Mouse (Mus musculus) layer of hippocampus, postnatal 36 days (tissue): Measurements from ENCODE around the gene Dtx3. TPM values are rescaled to one million over a fixed set of nuclear protein-coding genes. Genes with fewer than 3 reads are reported as not detected.
"Not testable (repeated sequence)": the region's sequence is repeated elsewhere in the genome, so short reads cannot be mapped to it uniquely, and the experiment has no call there.

Experiments used
- DNase-seq, 2 experiments: peaks; one replicate each; pipeline ENCODE4 v3.0.0; 2022
- total RNA-seq, 2 experiments: library from RNA; stranded (reverse); gene quantifications; 2 replicates each; pipeline ENCODE4 v1.2.3; 2021

Dtx3 gene
- total RNA-seq, 2 experiments from 2014 or later, result 238 TPM

- no peak for DNase-seq
Observed at GRCm38 (mm10) chr10:127203106-127203505, 7.6 kb upstream of the Dtx3 start.

GRCm38 (mm10) chr10:127200279-127200678, 4.8 kb upstream of the Dtx3 start:
- no peak for DNase-seq

DNA sequence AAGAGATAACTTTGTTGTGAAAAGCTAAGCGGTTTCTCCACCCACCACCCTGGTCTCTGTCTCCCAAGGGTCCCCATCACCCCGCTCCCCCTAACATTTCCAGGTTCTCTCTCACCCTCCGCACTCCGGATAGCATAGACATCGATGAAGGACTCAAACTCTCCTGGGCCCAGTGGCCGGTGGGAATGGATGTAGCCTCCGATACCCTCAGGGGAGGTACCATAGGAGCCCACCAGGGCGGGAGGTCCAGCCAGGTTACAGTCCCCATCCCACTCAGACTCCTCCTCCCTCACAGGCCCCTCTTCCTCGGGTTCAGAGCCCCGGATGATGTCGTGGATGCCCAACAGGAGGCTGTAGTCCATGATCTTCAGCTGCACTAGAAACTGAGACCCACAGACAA, 3.9 kb upstream of the Dtx3 start:
- no peak for DNase-seq

DNA sequence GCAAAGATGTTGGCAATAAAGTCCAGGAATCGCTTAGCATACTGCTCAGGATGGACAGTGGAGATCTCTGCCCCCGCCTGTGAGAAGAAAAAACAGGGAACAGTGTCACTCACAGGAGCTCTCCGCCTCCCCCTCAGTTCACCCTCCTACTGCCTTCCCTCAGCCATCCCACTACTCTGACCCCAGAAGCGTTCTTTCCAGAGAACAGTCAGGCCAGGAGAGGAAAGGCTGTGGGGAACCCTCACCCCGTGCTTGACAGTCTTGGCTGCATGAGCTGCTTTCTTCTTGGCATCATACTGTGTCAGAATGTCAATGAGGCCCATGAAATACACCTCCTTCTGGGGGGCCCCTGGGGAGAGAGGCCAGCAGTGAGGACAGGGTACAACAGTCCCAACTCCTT, 3.5 kb upstream of the Dtx3 start:
- DNase-seq, result no peak

DNA sequence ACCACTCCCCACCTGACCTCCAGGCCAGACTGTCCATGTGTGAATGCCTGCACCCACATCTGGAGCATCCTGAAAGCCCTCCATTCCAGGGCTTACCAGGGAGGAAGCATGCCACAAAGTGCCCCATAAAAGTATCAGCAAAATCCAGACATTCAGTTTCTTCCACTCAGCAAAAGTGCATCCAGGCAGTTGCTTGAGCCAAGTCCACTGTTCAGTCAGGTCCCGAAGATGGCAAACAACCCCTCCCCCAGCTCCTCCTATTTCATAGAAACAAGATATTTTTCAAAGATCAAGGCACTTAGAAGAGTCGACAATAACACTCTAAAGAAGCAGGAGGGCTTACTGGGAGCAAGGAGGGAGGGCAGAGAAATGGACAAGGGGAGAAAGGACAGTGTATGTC, 3.0 kb upstream of the Dtx3 start:
- DNase-seq, result no peak

DNA sequence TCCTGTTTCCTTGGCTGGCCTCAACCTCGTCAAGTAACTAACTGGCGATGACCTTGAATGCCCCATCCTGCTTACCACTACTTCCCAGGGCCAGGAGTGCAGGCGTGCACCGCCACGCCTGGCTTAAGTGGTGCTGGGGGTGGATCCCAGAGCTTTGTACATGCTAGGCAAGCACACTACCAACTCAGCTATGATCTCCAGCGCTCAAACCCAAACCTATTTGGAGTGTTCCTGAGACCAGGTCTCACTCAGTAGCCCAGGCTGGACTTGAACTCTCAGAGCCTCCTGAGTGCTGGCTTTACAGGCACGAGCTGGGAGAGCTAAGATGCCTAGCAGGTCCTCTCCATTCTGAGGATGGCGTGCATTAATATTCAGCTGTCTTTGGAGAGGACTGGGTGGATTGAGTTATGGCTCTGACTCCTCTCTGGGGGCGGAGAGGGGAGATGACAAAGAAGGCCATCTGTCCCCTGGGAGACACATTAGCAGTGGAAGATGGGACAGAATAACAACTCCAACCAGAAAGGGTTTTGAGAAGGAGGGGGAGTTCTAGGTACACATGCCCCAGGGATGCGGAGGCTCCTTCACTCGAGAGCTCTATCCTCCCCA, 2.1 kb upstream of the Dtx3 start:
- no peak for DNase-seq

- DNase-seq, result no peak
Observed at GRCm38 (mm10) chr10:127197104-127197503, 1.6 kb upstream of the Dtx3 start.

DNA sequence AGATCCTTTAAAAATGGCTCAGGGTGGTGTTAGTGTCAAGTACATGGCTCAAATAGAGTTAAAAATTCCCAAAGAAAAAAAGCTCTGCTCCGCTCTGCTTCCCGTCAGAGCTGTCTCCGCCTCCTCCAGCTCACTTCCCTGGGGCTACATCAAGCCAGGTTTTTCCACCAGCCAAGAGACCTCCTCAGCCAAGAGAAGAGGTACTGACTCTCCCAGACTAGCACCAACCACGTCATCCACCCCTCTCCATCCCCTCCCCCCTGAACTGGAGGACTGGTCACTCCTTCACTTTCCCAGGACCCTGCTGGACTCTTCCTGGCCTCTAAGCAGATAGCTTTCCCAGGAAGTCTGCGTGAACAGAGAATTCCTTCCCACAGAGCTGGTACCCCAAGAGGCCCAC, 864 bp upstream of the Dtx3 start:
- DNase-seq, result peak in 1 of 2 experiments; percentile 65

- DNase-seq, result peak in 1 of 2 experiments; percentile 55
Observed at GRCm38 (mm10) chr10:127194428-127195327, 850 bp downstream of the Dtx3 start.

DNA sequence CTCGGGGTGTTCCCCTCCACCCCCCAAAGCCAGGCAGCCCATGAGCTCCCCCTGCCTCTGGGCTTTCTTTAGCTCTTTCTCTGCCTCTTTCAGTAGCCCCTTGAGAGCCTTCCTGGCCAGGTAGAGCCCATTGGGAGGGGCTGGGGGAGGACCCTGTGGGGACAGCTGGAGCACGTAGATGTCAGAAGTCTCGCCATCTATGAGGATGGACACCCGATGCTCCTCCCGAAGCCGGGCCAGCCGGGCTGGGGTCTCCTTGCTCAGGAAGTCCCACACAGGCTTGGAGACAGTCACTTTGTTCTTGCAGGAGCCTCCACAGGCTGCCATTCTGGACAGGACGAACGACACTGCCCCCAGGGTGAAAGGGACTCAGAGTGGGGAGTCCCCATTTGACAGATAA, 2.5 kb downstream of the Dtx3 start:
- no peak for DNase-seq

- not testable (repeated sequence) for DNase-seq
Observed at GRCm38 (mm10) chr10:127192057-127192328, 3.5 kb downstream of the Dtx3 start.

- DNase-seq, result no peak
Observed at GRCm38 (mm10) chr10:127191191-127192056, 4.1 kb downstream of the Dtx3 start.

- DNase-seq, result no peak
Observed at GRCm38 (mm10) chr10:127190398-127191190, 4.9 kb downstream of the Dtx3 start.

DNA sequence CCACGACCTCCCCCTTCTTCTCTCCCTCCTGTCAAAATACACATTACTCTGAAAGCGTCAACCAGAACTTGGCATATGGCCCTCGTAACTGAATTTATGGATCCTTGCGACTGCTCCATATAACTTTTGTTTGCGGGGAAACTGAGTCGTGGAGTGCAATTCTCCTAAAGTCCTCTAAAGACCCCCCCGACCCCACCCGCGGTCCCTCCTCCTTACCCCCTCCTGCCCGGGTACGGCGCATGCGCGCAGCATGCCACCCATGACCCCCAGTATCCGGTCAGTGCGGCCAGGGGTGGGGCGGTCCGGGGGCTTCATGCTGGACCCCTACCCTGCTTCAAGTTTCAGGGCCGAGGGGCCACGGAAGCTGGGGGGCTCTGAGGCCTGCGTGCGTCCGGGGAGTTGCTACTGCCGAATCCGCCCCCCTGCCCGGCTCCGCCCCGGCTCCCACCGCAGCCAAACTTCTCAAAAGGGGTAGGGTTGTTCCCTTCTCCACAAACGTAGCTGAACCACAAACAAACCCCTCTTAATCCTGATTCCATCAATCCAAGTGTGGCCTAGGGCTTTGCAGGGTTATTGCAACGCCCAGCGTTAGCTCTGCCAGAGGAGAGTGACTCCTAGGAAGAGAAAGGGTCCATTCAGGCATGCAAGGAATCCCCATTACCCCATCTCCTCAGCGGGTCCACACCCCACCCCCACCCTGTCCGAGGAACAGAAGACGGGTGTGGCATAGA, 5.7 kb downstream of the Dtx3 start, which contains the start of gene Arhgef25:
Gene Arhgef25 (minus strand): TSS at position 433 of the 731 bp plus-strand sequence.
- no peak for DNase-seq

DNA sequence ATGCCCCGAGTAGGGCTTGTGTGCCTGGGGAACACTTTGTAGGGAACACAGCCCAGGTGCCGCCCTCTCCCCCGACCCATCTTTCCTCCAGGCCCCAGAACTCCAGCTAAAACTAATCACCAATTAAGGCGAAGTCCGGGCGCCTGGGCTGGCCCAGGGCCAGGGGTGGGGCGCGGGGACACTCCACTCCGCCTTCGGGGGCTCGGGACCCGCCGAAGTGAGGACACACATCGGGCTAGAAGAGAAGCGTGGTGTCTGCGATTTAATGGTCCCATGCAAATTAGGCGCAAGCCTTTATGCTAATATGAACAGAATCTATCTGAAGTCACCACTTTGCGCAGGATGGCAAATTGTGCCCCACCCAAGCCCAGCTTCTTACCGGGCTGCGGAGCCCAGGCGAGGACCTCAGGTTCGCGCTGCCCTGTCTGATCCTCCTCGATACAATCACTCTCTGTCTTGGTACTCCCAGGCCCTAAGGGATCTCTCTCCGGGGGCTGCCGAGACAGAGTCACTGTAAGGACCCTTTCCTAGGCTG, 6.3 kb downstream of the Dtx3 start:
- no peak for DNase-seq

GRCm38 (mm10) chr10:127188465-127189115, 6.9 kb downstream of the Dtx3 start:
- peak; percentile 62 to 71 for DNase-seq

- DNase-seq, result no peak
Observed at GRCm38 (mm10) chr10:127188079-127188453, 7.5 kb downstream of the Dtx3 start.

DNA sequence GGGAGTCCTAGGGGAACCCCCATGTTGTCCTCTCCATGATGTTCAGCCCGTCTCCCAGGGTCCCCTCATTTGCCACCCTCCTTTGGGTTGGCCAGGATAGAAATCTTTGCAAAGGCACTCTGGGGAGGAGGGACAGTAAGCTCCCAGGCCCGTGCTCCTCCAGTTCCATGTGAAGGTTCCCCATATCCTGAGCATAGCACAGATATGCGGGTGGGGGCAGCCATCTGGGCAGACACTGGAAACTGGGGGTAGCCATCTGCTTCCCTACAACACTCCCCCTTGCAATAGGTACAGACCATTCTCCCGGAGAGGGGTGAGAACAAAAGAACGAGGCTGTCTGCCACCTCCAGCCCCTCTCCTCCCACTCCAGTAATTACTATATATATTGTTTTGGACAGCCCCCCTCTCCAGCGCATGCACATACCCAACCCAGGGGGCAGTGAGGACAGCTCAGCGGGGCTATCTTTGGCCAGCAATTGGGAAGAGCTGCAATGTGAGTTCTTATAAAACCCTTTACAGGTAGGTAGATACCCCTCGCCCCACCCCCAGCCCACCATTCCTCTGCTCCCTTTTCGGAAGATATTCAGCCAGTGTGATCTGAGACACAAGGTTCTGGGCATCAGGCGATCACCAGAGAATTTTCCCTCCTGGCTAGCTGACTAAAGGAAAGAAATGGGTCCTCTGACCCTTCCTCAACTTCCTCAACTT, 8.0 kb downstream of the Dtx3 start:
- DNase-seq, result peak; percentile 83 to 84

DNA sequence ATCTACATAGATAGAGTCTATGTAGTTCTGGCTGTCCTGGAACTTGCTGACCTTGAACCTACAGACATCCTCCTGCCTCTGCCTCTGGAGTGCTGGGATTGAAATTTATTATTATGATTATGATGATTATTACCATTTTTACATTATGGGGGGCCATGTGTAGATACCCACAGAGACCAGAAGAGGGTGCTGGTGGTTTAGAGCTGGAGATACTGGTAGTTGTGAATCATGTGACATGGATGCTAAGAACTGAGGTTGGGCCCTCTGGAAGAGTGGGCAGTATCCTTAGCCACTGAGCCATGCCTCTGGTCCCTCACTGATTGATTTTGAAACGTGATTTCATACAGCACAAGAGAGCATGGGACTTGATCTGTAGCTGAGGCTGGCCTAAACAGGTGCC, 9.1 kb downstream of the Dtx3 start:
- DNase-seq, result no peak

GRCm38 (mm10) chr10:127185506-127185905, 10.0 kb downstream of the Dtx3 start:
- no peak for DNase-seq
